Mouse (Mus musculus) adrenal gland, adult (tissue): ENCODE results near the gene Slco1a6.

Experiments
- DNase-seq, 2 experiments: peaks; one replicate each; pipeline ENCODE4 v3.0.0; 2022 to 2023; ENCODE audit warnings: low spot score in 1 of 2; ENCODE audit not compliant: inconsistent age in 2 of 2

Gene Slco1a6

DNA sequence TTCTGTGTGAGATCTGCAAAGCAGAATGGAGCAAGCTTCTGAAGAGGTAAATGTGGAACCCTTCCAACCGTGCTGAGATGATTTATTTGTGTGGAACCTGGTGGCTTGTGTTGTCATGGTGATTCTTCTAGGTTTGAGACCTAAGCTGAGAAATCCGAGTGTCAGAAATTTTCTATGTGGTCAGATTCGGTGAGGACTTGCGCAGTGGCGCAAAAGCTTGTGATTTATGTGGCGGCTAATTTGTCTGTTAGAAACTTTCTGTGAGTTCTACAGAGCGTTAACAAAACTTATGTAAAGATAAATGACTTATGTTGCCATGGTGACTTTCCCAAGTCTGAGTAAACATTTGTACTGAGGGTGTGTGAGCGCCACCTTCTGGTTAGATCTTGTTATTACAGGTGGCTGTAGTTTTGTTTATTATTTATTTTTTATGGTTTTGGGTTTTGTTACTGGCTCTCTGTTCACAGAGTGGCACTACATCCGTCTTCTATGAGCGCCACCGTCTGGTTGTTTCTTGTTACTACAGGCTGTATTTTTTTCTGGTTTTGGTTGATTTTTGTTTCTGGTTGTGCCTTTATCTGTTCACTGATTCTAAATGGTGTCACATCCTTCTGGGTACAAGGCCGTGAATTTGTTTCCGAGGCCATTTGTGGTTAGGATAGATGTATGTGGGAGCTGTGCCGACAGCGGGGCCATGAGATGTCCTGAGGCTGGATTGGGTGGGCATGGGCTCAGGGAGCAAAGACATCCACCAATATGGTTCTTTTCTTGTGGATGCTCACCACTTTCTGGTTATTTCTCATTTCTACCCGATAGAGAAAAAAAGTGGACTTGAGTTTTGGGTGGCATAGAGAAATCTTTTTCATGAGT lies 167.8 kb downstream of the Slco1a6 start:
- DNase-seq: peak; percentile 8 to 69

DNA sequence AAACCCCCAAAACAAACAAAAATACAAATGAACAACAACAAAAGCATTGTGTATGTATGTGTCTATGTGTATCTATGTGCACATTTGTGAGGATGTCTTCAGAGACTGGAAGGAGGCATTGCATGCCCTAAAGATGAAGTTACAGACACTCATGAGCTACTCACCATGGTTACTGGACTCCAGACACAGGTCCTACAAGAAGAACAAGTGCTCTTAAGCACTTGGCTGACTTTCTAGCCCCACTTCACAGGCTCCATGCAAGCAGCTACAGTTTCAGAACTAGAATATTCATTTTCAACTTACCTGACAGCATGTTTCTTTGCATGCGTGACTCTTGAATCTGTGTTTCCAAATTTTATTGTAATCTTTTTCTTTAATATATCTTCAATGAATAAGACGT lies 172.6 kb downstream of the Slco1a6 start:
- DNase-seq: no peak
